Mouse (Mus musculus): Measurements from ENCODE around the gene Ptar1.

The Ptar1 gene

GRCm38 (mm10) chr19:23758554-23759321, 71.5 kb downstream of the Ptar1 start, which contains the start of gene Apba1:
TSS of gene Apba1 (plus strand) at chr19:23758887.
- peak; percentile 91 for DNase-seq (ENCODE audit: low read depth, low spot score)

- DNase-seq (ENCODE audit: low read depth, low spot score) = peak; percentile 87
Measured at GRCm38 (mm10) chr19:23759322-23759945, 72.2 kb downstream of the Ptar1 start.

GRCm38 (mm10) chr19:23763371-23763770, 76.1 kb downstream of the Ptar1 start:
- DNase-seq (ENCODE audit: low read depth, low spot score) = peak; percentile 65

GRCm38 (mm10) chr19:23764051-23764450, 76.8 kb downstream of the Ptar1 start:
- DNase-seq (ENCODE audit: low read depth, low spot score) = peak; percentile 88

GRCm38 (mm10) chr19:23768864-23769263, 81.6 kb downstream of the Ptar1 start:
- DNase-seq (ENCODE audit: low read depth, low spot score) = no peak

GRCm38 (mm10) chr19:23770494-23771423, 83.5 kb downstream of the Ptar1 start:
- no peak for DNase-seq (ENCODE audit: low read depth, low spot score)

- no peak for DNase-seq (ENCODE audit: low read depth, low spot score)
Measured at GRCm38 (mm10) chr19:23771971-23772370, 84.7 kb downstream of the Ptar1 start.

GRCm38 (mm10) chr19:23775356-23775755, 88.1 kb downstream of the Ptar1 start:
- DNase-seq (ENCODE audit: low read depth, low spot score) = no peak

- DNase-seq (ENCODE audit: low read depth, low spot score) = no peak
Measured at GRCm38 (mm10) chr19:23779130-23779529, 91.9 kb downstream of the Ptar1 start.

- no peak for DNase-seq (ENCODE audit: low read depth, low spot score)
Measured at GRCm38 (mm10) chr19:23780105-23780504, 92.9 kb downstream of the Ptar1 start.
